Mouse (Mus musculus) testis, postnatal 14 days (tissue): Measurements from ENCODE around the gene Serinc2.
"Not testable (repeated sequence)": the region's sequence is repeated elsewhere in the genome, so short reads cannot be mapped to it uniquely, and the experiment has no call there.

ENCODE experiments used
- DNase-seq: peaks from one replicate; pipeline ENCODE4 v3.0.0; 2021; ENCODE audit warnings: low spot score

Serinc2 gene

GRCm38 (mm10) chr4:130264131-130264530 is 14.9 kb downstream of the Serinc2 start:
- no peak for DNase-seq

GRCm38 (mm10) chr4:130260406-130260805 is 18.6 kb downstream of the Serinc2 start:
- no peak for DNase-seq

- peak; percentile 46 for DNase-seq
These were observed 26.4 kb downstream of the Serinc2 start for GRCm38 (mm10) chr4:130252441-130253157.

- DNase-seq, result no peak
These were observed 27.2 kb downstream of the Serinc2 start for GRCm38 (mm10) chr4:130251763-130252162.

GRCm38 (mm10) chr4:130251172-130251705 is 27.8 kb downstream of the Serinc2 start:
- DNase-seq, result no peak

GRCm38 (mm10) chr4:130248636-130249035 is 30.4 kb downstream of the Serinc2 start:
- DNase-seq, result no peak

GRCm38 (mm10) chr4:130246132-130246531 is 32.9 kb downstream of the Serinc2 start:
- DNase-seq, result peak; percentile 76

- no peak for DNase-seq
These were observed 34.3 kb downstream of the Serinc2 start for GRCm38 (mm10) chr4:130244749-130245148.

- not testable (repeated sequence) for DNase-seq
These were observed 35.4 kb downstream of the Serinc2 start for GRCm38 (mm10) chr4:130243621-130244020.

- no peak for DNase-seq
These were observed 36.0 kb downstream of the Serinc2 start for GRCm38 (mm10) chr4:130242956-130243355.

GRCm38 (mm10) chr4:130240695-130241094 is 38.3 kb downstream of the Serinc2 start:
- no peak for DNase-seq

GRCm38 (mm10) chr4:130237607-130238006 is 41.4 kb downstream of the Serinc2 start:
- no peak for DNase-seq

GRCm38 (mm10) chr4:130236361-130236760 is 42.6 kb downstream of the Serinc2 start:
- no peak for DNase-seq

GRCm38 (mm10) chr4:130224071-130224470 is 54.9 kb downstream of the Serinc2 start:
- no peak for DNase-seq

- no peak for DNase-seq
These were observed 56.8 kb downstream of the Serinc2 start, which contains the start of gene Gm853 for GRCm38 (mm10) chr4:130222179-130222578. Gene Gm853 (minus strand): TSS chr4:130222401.

GRCm38 (mm10) chr4:130220176-130220575 is 58.8 kb downstream of the Serinc2 start:
- DNase-seq, result no peak

- no peak for DNase-seq
These were observed 63.6 kb downstream of the Serinc2 start for GRCm38 (mm10) chr4:130215392-130215791.

- DNase-seq, result no peak
These were observed 65.1 kb downstream of the Serinc2 start for GRCm38 (mm10) chr4:130213857-130214256.

GRCm38 (mm10) chr4:130213197-130213596 is 65.8 kb downstream of the Serinc2 start:
- DNase-seq, result no peak

- no peak for DNase-seq
These were observed 66.6 kb downstream of the Serinc2 start for GRCm38 (mm10) chr4:130212421-130212820.

GRCm38 (mm10) chr4:130211870-130212269 is 67.1 kb downstream of the Serinc2 start:
- no peak for DNase-seq
